Mouse (Mus musculus): Measurements from ENCODE around the gene Atp6v1a. TPM values are rescaled to one million over a fixed set of nuclear protein-coding genes. Genes with fewer than 3 reads are reported as not detected.

Atp6v1a gene
- polyA plus RNA-seq, 1 experiment from 2014 or later: 358 TPM

DNA sequence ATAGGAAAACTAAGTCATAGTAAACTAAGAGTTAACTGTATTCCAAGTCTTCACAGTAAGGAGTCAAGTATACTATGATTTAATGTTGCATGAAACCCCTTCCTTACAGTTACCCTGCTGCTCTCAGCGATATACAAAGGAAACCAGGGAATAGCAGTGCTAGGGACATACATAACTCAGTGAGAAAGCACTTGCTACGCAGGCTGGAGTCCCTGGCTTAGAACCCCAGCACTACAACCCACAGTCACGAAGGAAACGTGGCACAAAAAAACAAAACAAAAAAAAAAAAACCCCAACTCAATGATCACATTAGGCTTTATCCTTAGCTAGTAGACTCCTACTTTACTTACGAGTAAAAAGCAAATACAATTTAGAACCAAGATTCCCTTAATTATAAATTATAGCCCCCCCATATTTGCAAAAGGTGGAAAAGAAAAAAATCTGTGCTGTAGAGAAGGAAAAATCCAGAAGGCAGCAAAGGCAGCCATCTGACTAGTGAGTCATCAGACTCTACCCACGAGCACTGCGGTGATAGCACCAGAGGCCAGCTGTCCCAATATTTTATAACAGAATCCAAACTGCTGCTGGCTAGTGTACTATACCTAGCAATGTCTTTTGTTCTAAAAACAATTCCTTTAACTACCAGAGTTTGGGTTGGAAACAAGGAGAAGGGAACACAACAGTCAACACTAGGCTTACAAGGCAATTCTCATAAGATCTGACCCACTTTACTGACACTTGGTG, 16.4 kb downstream of the Atp6v1a start:
- no peak overlapping the region for H3K4me3 ChIP-seq (ENCODE audit: inconsistent target)
- peaks cover 91% of the 10 kb centered on the region for H3K79me2 ChIP-seq (ENCODE audit: inconsistent target)
- H3K27ac ChIP-seq: peak overlapping the region; percentile 96
- H3K36me3 ChIP-seq (ENCODE audit: inconsistent target): no peaks in the 10 kb centered on the region; the same call in 1 of the 2 replicates
- 69% methylated on average over 7 of the region's 7 CpGs for WGBS (ENCODE audit: missing documents)

DNA sequence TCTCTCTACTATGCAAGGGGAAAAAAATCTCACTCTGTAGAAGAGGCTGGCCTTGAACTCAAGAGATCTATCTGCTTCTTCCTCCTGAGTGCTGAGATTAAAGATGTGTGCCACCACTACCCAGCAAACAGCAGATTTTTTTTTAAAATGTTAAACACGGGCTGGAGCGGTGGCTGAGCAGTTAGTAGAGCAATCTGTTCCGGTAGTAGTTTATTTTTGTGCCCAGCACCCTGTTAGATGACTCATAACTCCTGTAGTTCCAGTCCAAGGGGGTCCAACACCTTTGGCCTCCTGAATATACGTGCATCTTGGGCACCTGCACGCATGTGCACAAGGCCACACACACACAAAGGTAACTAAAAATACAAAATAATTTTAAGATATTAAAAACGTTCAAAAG, 16.9 kb downstream of the Atp6v1a start:
- 89% methylated on average over 5 of the region's 6 CpGs for WGBS (ENCODE audit: missing documents)
- H3K79me2 ChIP-seq (ENCODE audit: inconsistent target): peaks cover 91% of the 10 kb centered on the region
- H3K36me3 ChIP-seq (ENCODE audit: inconsistent target): no peaks in the 10 kb centered on the region; the same call in 1 of the 2 replicates
- H3K4me3 ChIP-seq (ENCODE audit: inconsistent target): no peak overlapping the region
- peak overlapping the region; percentile 96 for H3K27ac ChIP-seq

DNA sequence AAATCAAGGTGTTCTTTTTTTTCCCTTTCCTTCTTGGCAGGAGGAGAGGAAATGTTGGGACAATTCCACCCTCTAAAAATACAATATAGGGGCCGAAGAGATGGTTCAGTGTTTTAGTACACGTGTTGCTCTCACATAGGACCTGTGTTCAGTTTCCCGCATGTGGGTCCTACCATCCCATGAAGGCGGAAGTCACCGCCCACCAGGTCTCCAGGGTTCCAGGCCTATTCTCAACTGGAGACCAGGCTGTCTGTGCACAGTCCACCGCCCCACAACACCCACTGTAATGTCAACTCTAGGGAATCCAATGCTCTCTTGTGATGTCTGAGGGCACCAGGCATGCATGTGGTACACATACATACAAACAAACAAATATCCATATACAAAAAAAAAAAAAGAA, 17.4 kb downstream of the Atp6v1a start:
- WGBS (ENCODE audit: missing documents): 93% methylated on average over 5 of the region's 6 CpGs
- Histone ChIP-seq H3K79me2 (ENCODE audit: inconsistent target) (peaks cover 91% of the 10 kb centered on the region), H3K36me3 (ENCODE audit: inconsistent target) (no peaks in the 10 kb centered on the region; the same call in 1 of the 2 replicates), H3K4me3 (ENCODE audit: inconsistent target) (no peak overlapping the region), H3K27ac (peak overlapping the region; percentile 96)

GRCm38 (mm10) chr16:44119753-44120501, 19.6 kb downstream of the Atp6v1a start:
- no peak overlapping the region for H3K4me3 ChIP-seq (ENCODE audit: inconsistent target)
- peaks cover 21% of the 10 kb centered on the region for H3K36me3 ChIP-seq (ENCODE audit: inconsistent target)
- peak overlapping the region; percentile 96 for H3K27ac ChIP-seq
- H3K79me2 ChIP-seq (ENCODE audit: inconsistent target): peaks cover 91% of the 10 kb centered on the region
- WGBS (ENCODE audit: missing documents): 45% methylated on average over 6 of the region's 7 CpGs

GRCm38 (mm10) chr16:44109002-44109401, 30.5 kb downstream of the Atp6v1a start:
- 95% methylated on average over 4 of the region's 4 CpGs for WGBS (ENCODE audit: missing documents)
- H3K36me3 ChIP-seq (ENCODE audit: inconsistent target): peaks cover 94% of the 10 kb centered on the region
- H3K79me2 ChIP-seq (ENCODE audit: inconsistent target): peaks cover 94% of the 10 kb centered on the region
- H3K4me3 ChIP-seq (ENCODE audit: inconsistent target): no peak overlapping the region
- H3K27ac ChIP-seq: no peak overlapping the region

DNA sequence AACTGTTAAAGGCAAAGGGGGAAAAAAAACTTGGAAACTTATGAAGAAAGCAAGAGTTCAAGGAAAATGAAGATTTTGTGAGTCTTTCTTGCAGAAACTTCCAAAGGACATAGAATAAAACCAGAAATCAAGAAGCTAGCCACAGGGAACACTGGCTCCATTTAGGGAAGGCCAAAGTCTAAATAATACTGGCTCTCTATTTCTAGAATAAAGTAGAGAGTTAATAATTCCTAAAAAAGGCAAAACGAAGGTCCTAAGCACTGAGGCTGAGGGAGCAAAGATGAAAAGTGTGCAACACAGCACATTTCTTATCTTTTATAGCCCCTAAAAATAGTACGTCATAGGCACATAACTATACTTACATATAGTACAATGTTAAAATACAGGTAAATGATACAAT, 34.3 kb downstream of the Atp6v1a start:
- Histone ChIP-seq H3K36me3 (ENCODE audit: inconsistent target) (peaks cover 94% of the 10 kb centered on the region), H3K27ac (no peak overlapping the region), H3K79me2 (ENCODE audit: inconsistent target) (peaks cover 94% of the 10 kb centered on the region), H3K4me3 (ENCODE audit: inconsistent target) (no peak overlapping the region)
- 100% methylated on average over 2 of the region's 2 CpGs for WGBS (ENCODE audit: missing documents)

DNA sequence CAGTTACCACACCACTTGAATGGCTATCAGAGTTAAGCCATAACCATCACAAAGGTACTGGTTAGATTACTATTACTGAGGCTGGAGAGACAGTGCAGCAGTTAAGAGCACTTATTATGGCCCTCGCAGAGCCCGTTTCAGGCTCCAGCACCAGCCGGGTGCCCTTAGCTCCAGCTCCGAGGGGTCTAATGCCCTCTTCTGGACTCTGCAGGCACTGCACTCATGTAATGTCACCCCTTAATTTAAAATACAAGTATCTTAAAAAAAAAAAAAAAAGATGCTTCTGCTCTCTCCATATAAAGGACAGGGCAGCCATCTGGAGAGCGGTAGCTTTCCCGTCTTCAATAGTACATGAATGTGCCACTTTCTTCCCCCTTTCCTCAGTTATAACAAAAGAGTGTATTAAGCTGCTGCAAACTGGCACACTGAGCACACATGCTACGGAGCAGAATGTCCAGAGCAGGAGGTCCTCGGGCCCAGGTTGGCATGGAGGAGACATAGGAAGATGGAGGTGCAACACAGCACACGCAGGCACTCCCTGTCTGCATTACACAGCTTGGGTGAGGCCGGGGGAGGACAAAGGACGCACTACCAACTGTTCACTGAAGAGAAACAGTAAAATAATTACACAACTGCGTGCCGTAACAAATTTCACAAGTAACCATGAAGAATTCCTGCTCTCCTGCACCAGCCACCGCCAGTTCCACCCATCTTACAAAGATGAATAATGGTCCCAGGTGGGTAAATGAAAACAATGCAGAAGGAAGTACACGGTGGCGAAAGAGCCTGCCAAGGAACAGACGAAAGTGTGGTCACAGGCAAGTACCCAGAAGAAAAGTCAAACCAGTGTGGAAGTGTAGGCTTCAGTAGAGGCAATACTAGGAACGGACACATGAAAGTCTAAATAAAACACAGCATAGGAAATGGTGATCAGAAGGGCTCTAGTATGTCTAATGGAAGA, 35.4 kb downstream of the Atp6v1a start:
- 77% methylated on average over 14 of the region's 18 CpGs for WGBS (ENCODE audit: missing documents)
- Histone ChIP-seq H3K79me2 (ENCODE audit: inconsistent target) (peaks cover 93% of the 10 kb centered on the region), H3K27ac (no peak overlapping the region), H3K4me3 (ENCODE audit: inconsistent target) (no peak overlapping the region), H3K36me3 (ENCODE audit: inconsistent target) (peaks cover 94% of the 10 kb centered on the region)

DNA sequence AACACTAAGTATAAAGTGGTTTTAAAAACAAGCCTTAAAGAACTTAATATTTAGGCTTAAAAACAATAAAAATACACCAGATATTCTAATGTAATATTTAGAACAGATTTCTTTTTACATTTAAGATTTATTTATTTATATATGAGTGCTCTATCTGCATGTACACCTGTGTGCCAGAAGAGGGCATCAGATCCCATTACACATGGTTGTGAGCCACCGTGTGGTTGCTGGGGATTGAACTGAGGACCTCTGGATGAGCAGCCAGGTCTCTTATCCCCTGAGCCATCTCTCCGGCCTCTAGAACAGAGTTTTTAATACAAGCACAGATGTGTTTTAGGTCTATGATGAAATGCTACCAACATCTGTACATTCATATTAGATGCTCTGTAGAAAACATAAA, 36.6 kb downstream of the Atp6v1a start:
- H3K36me3 ChIP-seq (ENCODE audit: inconsistent target): peaks cover 94% of the 10 kb centered on the region
- peaks cover 93% of the 10 kb centered on the region for H3K79me2 ChIP-seq (ENCODE audit: inconsistent target)
- WGBS (ENCODE audit: missing documents): 89% methylated on average over 2 of the region's 2 CpGs
- H3K27ac ChIP-seq: no peak overlapping the region
- no peak overlapping the region for H3K4me3 ChIP-seq (ENCODE audit: inconsistent target)

DNA sequence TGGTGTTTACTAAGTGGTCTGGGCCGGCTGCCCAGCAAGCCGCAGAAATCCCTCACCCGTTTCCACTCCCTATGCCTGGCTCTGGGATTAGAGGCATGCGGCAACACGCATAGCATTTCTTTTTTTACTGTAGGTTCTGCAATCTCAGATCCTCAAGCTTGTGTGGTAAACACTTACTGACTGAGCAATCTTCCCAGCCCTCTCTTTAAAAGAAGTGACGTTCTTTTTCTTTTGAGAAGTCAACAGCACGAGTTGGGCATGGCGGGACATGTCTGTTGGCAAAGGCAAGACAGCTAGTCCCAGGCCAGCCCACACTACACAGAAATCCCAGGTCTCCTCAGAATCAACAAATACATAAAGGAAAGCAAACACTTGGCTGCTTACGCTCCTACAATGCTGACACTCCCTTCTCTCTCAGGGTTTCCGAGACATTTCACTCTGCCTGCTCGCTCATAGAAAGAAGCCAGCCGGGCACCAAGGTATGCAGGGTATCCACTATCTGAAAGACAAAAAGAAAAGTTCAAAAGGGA, 38.3 kb downstream of the Atp6v1a start:
- Histone ChIP-seq H3K27ac (no peak overlapping the region), H3K79me2 (ENCODE audit: inconsistent target) (peaks cover 92% of the 10 kb centered on the region), H3K4me3 (ENCODE audit: inconsistent target) (no peak overlapping the region), H3K36me3 (ENCODE audit: inconsistent target) (peaks cover 93% of the 10 kb centered on the region)
- WGBS (ENCODE audit: missing documents): 98% methylated on average over 12 of the region's 12 CpGs

- WGBS (ENCODE audit: missing documents): 96% methylated on average over 7 of the region's 7 CpGs
- Histone ChIP-seq H3K27ac (no peak overlapping the region), H3K36me3 (ENCODE audit: inconsistent target) (peaks cover 98% of the 10 kb centered on the region), H3K79me2 (ENCODE audit: inconsistent target) (peaks cover 95% of the 10 kb centered on the region), H3K4me3 (ENCODE audit: inconsistent target) (no peak overlapping the region)
Measured at GRCm38 (mm10) chr16:44099377-44099776, 40.1 kb downstream of the Atp6v1a start.

DNA sequence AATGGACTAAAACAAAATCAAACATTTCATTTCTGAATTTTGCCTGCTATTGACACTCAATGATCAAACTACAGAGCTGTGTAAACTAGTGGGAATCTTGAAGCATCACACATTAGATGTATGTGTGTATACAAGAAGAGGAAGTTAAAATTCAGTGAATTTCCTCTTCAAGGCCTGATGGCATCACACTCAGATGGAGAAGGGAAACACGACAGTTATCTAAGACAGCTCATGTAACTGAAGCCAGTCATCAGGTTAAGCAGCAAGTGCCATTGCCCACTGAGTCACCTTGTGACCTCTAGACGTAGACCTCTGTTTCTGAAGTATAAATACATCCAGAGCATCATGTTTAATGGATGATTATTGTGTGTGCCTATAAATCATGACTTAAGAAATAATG, 51.9 kb downstream of the Atp6v1a start:
- Histone ChIP-seq H3K79me2 (ENCODE audit: inconsistent target) (peaks cover 15% of the 10 kb centered on the region; the same call in 1 of the 2 replicates), H3K4me3 (ENCODE audit: inconsistent target) (no peak overlapping the region), H3K36me3 (ENCODE audit: inconsistent target) (peaks cover 86% of the 10 kb centered on the region), H3K27ac (no peak overlapping the region)
- 18% methylated on average over 2 of the region's 2 CpGs for whole genome bisulfite sequencing (ENCODE audit: missing documents)

DNA sequence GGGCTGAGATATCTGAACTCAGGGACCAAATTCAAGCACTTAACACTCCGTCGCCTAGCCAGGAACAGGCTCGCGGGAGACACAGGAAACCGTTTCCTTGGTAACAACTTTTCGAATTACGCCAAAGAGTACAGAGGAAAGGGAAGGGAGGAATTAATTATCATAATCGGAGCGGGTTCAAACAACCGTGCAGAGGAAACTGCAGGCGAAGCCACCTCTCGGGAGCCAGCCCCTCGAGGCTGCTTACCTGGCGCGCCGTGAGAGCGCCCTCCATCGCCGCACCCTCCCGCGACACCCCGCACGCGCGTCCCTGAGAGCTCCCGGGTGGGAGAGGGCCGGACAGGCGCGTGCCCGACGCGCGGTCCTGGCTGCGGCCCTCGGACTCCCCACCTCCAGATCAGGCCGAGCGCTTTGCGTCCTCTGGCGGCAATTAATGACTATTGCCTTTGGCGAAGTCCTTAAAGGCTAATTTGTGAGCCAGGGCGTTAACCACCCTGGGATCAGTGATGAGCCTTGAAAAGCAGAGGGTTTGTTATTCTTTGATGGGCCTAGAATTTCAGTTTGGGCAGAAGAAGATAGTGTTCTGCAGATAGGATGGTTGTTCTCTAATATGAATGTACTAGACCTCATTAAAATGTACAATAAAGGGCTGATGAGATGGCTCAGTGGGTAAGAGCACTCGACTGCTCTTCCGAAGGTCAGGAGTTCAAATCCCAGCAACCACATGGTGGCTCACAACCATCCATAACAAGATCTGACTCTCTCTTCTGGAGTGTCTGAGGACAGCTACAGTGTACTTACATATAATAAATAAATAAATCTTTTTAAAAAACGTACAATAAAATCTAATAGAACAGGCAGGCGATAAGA, 76.2 kb downstream of the Atp6v1a start, which contains the start of gene Gramd1c:
Gramd1c (minus strand) TSS at position 321 of the 870 bp plus-strand sequence.
- WGBS (ENCODE audit: missing documents): 13% methylated on average over 32 of the region's 45 CpGs

DNA sequence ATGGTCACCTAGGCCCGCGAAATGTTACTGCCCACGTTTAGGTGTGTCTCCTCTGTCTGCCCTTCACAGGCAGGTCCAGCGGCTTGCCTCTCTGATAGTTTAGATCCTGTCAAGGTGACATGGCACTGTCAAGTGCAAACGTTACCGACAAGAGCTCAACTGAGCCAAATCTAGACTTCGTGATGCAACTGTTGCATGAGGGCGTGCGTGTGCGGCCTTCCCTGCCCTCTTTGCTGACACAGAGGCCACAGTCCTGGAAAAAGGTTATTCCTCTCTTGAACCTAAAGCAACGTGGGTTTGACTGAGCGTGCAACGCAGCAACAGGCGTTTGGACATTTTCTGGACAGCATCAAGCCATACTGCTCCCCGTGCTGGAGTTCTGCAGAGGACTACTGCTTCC, 78.2 kb downstream of the Atp6v1a start:
- Histone ChIP-seq H3K4me3 (ENCODE audit: inconsistent target) (no peak overlapping the region), H3K27ac (no peak overlapping the region), H3K36me3 (ENCODE audit: inconsistent target) (no peaks in the 10 kb centered on the region), H3K79me2 (ENCODE audit: inconsistent target) (no peaks in the 10 kb centered on the region)
- 96% methylated on average over 15 of the region's 15 CpGs for WGBS (ENCODE audit: missing documents)

More for the DNA sequence above, 76.2 kb downstream of the Atp6v1a start, which contains the start of gene Gramd1c:
- H3K27ac ChIP-seq: no peak within 1 kb of the TSS
- no peaks in the 10 kb centered on the region for H3K36me3 ChIP-seq (ENCODE audit: inconsistent target)
- no peaks in the 10 kb centered on the region for H3K79me2 ChIP-seq (ENCODE audit: inconsistent target)
- peak within 1 kb of the TSS; percentile 14; the same call in 1 of the 2 replicates for H3K4me3 ChIP-seq (ENCODE audit: inconsistent target)

All from macrophage (primary cell).